Mouse (Mus musculus): ENCODE results near the gene Golga4.

Golga4 gene

GRCm38 (mm10) chr9:118523738-118524137 is 17.7 kb downstream of the Golga4 start:
- no peak for DNase-seq (ENCODE audit: low read depth)

GRCm38 (mm10) chr9:118527056-118527455 is 21.0 kb downstream of the Golga4 start:
- no peak for DNase-seq (ENCODE audit: low read depth)

DNA sequence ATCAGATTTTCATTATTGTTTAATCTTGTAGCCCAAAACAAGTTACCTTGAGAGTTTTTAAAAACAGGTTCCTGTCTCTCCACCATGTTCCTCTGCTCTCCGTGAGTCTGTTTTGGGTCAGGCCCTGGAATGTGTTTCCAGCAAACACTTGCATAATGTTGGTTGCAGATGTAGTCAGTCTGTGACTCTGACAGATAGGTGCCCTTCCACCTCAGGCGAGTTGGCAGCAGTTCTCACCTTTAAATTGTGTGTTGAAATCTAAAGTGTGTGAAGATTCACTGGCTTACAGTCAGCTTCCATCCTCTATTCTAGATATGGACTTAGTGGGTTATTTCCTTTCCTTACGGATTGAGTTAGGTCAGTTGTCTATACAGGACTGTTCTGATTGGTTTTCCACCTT is 23.7 kb downstream of the Golga4 start:
- no peak for DNase-seq (ENCODE audit: low read depth)

GRCm38 (mm10) chr9:118530679-118531078 is 24.6 kb downstream of the Golga4 start:
- no peak for DNase-seq (ENCODE audit: low read depth)

DNA sequence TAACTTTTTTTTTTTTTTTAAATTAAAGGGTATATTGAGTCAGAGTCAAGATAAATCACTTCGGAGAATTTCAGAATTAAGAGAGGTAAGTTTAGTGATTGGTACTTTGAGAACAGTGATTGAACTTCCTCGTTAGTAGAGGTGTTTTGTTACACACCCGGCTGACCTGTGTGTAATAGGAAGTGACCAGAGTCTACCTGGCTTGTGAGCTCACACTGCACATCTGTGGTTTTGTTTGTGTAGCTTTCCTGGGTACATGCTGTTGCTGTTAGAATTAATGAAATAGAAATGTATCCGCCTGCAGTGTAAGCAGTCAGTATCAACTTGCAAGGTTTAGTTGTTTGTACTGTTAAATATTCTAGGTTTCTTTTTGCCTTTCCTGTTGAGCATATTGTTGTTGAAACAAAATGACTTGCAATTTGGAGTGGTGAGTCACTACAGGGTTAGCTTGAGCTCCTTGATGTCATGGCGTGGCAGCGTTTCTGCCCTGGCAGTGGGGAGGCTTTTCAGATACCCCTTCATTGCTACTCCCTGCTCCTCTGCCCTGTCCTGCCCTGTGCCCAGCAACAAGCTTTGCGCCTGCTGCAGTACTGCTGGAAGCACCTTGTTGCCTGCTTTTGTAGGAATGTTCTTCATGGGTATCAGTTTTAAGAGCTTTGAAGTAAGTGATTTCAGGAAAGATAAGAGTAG is 26.6 kb downstream of the Golga4 start:
- DNase-seq (ENCODE audit: low read depth), result peak; percentile 66

- DNase-seq (ENCODE audit: low read depth), result no peak
Observed at GRCm38 (mm10) chr9:118536946-118537345, 30.9 kb downstream of the Golga4 start.

DNA sequence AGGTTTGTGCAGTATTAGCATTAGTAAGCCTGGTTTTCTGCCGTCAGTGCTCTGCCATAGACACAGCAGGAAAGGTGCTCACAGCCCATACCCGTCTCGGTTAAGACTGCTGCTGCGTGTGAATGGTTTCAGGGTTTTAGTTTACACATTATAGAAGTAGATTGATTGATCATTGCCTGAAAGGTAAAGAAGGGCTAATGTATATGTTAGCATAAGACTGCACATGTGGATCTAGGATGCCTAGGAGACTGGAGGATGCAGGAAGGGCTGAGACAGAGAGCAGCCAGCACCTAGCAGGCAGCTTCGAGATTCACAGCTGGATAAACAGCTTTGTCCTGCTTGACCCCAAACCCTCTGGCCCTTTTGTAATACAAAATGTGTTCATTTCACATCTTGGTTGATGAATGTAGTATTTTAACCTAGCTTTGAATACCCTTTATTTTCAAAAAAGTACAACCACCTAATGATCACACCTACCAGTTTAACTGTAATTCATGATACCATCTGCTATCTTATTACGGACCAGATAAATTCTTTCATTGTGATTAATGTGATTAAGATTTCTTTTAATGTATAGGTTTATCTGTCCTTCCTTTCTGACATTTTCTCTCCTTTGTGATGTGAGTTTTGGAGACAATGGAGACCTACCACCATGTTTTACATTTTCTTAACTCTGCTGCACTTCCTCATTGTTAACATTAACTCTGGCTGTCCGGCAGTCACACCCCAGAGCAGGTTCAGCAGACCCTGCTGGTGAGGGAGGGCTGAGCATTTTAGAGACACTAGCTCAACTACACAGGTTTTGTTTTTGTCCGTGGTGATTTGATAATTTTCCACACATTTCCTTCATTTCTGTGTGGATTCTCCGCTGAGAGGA is 31.6 kb downstream of the Golga4 start:
- DNase-seq (ENCODE audit: low read depth), result no peak

DNA sequence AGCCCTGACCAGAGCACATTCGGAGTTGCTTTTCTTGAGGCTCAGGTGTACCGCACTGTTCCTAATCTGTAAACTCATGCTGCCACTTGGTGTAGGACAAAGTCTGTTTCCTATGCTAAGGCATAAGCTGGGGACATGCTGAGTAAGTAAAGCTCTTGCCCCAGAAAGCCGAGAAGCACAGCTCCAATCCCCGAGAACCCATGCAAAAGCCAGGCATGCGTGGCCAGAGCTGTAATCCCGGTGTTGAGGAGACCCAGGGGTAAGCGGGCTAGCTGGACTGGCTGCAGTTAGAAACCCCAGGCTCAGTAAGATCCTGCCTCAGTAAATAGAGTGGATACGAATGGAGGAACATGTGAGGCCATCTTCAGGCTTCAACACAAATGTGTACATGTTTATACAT is 35.8 kb downstream of the Golga4 start:
- DNase-seq (ENCODE audit: low read depth), result no peak

DNA sequence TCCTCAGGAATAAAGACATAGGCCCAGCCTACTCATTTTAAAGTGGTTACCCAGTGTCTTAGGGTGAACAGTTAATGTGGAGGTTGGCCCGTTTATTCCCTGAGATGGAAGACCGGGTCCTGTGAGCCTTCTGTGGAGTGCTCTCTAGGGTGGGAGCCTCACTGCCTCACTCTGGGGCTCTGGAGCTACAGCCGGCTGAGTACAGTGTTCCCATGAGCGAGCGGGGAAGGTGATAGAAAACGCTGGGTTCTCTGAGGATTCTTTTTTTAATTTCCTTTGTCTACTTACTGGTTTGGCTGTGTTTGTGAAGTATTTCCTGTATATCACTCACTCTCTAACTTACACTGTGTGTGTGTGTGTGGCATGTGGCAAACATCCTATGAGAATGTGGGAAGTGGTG is 39.1 kb downstream of the Golga4 start:
- DNase-seq (ENCODE audit: low read depth), result no peak

DNA sequence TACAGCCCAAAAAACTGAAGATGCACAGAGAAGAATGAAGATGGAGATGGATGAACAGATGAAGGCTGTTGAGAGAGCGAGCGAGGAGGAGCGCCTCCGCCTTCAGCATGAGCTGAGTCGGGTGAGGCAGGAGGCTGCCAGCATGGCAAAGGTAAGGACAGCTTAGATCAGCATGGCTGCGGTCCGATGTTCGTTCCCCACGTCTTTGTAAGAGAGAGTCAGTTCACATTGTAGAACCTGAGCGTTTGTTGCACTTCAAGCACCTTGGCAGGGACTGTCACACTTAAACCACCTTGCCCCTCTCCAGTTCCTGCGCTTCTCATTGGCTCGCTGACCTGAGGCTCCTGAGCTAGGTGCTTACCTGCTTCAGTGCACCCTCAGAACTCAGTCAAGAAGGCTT is 42.6 kb downstream of the Golga4 start:
- no peak for DNase-seq (ENCODE audit: low read depth)

DNA sequence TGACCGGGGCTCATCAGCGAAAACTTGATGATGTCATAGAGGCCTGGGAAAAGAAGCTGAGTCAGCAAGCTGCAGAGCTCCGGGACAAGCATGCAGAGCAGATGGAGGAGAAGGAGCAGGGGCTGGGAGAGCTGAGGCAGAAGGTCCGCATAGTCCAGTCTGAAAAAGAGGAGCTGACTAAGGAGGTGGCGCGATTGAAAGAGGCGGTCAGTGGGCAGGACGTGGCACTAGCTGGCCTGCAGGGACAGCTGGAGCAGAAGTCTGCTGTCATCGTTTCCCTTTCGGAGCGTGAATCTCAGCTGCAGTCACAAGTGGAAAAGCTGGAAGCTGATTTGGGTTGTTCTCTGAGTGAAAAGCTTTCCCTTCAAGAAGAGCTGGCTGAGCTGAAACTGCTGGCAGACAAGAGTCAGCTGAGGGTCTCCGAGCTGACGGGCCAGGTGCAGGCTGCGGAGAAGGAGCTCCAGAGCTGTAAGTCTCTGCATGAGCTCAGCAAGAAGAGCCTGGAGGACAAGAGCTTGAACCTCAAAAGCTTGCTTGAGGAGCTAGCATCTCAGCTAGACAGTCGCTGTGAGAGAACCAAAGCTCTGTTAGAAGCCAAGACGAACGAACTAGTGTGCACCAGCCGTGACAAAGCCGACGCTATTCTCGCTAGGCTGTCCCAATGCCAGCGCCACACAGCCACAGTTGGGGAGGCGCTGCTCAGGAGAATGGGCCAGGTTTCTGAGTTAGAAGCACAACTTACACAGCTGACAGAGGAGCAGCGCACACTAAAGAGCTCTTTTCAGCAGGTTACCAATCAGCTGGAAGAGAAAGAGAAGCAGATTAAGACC is 51.1 kb downstream of the Golga4 start:
- no peak for DNase-seq (ENCODE audit: low read depth)

DNA sequence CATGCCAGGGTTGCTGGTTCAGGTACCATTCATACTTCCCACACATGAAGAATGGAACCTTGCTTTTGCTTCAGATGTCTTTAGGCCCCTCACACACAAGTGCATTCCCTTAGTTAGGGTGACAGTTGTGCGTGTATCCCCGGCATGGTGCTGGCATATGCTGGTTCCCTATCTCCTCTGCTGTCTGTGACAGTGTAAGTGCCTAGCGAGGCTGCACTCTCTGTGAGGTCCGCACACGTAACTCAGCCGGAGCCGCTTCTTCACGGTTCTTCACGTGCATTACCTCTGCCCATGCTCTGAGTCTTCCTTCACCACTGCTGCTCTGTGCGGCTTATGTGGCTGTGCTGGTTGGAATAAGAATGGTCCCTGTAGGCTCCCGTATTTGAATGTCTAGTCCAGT is 57.3 kb downstream of the Golga4 start:
- no peak for DNase-seq (ENCODE audit: low read depth)

GRCm38 (mm10) chr9:118563866-118564265 is 57.8 kb downstream of the Golga4 start:
- DNase-seq (ENCODE audit: low read depth), result no peak

DNA sequence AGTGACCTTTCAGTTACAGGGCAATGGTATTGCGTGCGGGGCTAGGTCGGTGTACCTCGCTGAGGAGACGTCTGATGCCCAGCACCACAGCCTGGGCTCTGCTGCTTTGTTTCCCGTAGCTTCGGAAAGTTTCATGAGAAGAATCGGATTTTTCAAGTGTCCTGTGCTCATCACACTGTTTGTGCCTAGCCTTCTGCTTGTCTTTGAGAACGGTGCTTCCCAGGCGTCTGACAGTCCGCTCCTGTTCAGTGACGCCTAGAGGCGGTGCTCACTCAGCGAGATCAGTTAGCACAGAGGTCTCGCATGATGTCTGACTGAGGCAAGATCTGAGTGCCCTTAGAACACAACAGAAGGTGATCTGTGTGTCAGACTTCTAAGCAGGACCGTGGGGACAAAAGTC is 58.6 kb downstream of the Golga4 start:
- DNase-seq (ENCODE audit: low read depth), result no peak

DNA sequence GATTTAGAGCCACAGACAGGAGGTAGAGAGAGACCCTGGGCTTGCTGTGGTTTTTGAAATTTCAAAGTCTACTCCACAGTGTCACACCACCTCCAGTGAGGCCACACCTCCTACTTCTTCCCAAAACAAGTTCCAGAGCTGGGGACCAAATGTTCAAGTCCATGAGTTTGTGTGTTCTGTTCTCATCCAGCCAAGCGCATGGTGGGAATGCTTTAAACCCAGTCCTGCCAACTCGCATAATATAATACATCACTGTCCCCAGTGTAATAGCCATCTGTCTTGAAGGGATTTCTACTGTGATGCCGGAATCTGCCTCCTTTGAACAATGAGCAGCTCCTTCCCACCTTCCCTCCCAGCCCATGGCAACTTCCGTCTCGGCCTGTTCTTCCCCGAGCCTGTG is 63.3 kb downstream of the Golga4 start:
- no peak for DNase-seq (ENCODE audit: low read depth)

DNA sequence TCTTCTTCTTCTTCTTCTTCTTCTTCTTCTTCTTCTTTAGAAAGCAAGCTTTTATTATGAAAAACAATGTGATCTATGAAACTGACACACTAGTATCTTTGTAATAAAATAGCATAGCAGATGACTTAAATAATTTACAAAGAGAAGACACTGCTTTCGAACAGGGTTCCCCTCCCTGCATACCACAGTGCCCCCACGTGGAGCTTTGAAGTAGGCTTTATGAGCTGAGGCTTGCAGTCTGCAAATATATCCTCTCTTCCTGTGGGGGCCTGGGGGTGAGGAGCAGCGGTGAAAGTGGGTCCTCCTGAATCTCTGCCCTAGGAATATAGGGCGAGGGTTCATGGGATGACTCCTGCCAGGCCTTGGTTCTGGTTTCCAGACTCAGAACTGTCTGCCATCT is 64.8 kb downstream of the Golga4 start:
- no peak for DNase-seq (ENCODE audit: low read depth)

DNA sequence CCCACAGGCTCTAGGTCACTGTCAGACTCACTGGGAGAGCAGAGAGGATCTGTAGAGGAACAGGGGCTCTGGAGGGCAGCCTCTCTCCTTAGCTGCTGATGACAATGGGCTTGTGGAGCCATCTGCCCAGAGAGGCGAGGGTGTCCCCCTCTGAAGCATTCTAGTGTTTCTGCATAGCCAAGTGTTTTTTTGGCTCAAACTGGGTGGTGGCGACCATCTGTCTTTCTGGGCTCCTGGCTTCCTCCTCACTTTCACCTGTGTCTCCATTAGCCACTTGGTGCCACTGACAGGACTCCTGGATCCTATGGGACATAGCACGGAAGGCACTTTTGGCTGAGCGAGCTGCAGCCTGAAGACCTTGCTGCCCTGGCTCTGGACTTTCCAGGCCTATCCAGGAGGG is 65.6 kb downstream of the Golga4 start:
- no peak for DNase-seq (ENCODE audit: low read depth)

DNA sequence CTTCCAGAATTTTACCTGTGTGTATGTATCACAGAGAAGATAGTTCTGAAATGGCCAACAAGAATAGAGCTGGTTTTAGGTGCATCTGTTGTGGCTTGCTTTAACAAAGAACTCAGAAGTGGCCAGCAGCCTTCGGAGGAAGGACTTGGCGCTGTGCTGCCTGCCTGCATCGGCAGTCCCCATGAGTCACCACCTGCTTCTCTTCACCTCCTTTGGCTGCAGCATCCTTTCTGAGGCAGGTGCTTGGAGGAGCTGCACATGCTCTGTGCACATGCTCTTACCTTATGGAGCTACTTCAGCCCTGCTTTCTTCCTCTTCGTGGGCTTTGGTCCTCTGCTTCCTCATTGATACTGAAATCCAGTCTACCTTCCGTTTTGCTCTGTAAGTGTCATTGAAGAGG is 68.8 kb downstream of the Golga4 start:
- DNase-seq (ENCODE audit: low read depth), result no peak

GRCm38 (mm10) chr9:118580371-118580770 is 74.3 kb downstream of the Golga4 start:
- DNase-seq (ENCODE audit: low read depth), result no peak

DNA sequence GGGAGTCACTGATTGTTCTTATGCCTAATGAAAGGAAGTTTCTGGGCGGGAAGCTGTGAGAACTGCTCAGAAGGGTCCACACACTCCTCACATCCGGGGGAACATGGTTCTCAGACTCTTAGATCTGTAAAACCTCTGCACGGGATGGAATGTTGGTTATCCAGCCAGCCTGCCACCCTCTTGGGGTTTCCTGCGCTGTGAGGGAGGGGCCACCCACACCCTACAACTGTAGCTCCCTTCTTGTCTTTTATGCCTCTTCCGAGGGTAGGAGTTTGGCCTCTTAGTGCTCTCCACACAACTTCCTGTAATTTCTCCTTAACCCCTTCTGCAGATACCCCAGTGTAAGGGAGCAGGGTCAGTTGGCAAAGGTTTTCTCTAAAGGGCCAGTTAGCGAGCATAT is 76.7 kb downstream of the Golga4 start:
- peak; percentile 40 for DNase-seq (ENCODE audit: low read depth)

- DNase-seq (ENCODE audit: low read depth), result peak; percentile 46
Observed at GRCm38 (mm10) chr9:118584838-118585237, 78.8 kb downstream of the Golga4 start.

GRCm38 (mm10) chr9:118585998-118586397 is 79.9 kb downstream of the Golga4 start:
- peak; percentile 38 for DNase-seq (ENCODE audit: low read depth)

GRCm38 (mm10) chr9:118587115-118587514 is 81.0 kb downstream of the Golga4 start:
- no peak for DNase-seq (ENCODE audit: low read depth)
